Mouse (Mus musculus): Measurements from ENCODE around the gene Syne1.

The Syne1 gene

DNA sequence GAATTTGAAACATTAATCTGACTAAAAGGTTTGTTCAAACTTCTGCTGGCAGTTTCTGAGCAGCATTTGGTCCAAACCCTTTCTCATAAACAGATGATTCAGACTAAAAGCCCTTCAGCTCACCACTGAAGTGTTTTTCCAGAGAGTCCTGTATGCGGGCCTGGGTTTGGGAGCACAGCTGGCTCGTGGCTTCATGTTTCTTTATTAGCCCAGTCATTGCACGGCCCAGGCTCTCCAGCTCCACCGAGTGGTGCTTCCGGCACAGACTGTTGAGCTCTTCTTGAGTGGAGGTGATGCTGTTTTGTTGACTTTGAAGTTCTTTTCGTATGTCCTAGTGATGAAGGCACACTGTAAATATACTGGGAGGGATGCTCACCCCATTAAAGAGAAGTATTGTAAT is 245.7 kb downstream of the Syne1 start:
- no peak for DNase-seq (ENCODE audit: low spot score in 2 of 2)

GRCm38 (mm10) chr10:5295291-5295891 is 255.9 kb downstream of the Syne1 start:
- no peak for DNase-seq (ENCODE audit: low spot score in 2 of 2)

DNA sequence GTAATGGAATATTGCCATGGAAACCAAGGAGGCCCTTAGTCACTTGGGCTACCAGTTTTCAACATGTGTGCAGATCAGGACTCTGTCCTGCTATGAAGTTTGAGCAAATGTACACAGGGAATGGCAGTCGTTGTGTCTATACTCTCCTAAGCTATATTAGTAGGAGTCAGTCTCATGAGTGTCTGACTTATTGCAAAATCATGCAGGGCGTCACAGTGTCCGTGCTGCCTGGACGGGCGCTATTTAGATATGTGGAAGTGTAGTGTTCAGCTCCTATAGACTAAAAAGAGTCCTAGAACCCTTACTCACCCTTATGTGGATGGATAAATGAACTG is 261.7 kb downstream of the Syne1 start:
- no peak for DNase-seq (ENCODE audit: low spot score in 2 of 2)

DNA sequence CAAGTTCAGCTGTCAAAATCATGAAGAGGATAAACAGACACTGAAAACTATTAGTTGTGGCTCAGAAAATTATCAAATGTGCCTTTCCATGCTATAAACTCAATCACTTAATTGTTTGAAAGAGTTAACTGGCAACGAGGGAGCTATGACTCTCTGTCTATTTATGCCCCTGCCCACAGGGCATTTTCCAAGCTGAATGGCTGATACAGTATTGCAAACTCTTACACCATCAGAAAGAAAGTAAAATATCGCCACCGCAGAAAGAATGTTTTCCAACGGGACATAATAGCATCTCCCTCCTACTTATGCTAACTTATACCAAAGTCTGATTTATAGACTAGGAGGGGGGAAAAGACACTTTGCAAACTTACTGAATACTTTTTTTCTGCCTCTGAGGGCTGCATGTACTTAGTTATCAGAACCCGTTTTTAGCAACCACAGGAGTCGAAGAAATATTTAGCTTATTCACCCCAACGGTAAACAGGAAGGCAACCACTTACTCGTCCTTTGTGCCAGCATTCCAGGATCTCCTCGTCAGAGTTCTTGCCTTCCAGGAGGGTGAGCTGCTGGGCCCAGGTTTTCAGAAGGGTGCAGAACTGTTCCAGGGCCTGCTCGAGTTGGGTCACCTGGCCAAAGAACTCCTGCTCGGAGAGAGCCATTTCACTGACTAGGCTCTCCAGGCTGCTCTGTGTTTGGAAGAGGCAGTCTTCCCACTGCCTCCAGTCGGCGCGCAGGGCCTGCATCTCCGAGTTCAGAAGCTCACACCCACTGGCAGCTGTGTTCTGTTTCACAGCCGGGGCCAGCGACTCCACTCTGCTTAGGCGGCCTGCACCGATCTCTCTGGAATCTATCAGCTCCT is 262.3 kb downstream of the Syne1 start:
- DNase-seq (ENCODE audit: low spot score in 2 of 2): peak; percentile 71 to 74

GRCm38 (mm10) chr10:5288262-5288661 is 263.0 kb downstream of the Syne1 start:
- no peak for DNase-seq (ENCODE audit: low spot score in 2 of 2)

DNA sequence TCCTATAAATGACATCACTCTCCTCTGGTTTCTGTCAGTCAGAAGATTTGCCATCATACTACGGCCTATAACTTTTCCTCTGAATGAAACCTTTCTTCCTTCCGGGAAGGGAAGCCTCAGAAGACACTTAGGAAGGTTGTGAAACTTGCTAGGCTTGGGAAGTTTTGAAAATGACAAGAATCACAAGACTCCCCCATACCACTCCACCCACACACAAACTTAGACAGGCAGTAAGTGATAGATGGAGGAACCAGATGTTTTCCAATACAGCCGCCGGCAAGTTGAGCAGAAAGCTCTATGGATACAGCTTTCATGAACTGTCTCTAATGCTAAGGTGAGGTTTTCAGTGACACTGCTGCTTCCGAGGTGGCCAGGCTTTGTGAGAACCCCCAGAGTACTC is 275.5 kb downstream of the Syne1 start:
- DNase-seq (ENCODE audit: low spot score in 2 of 2): no peak

- no peak for DNase-seq (ENCODE audit: low spot score in 2 of 2)
Measured at GRCm38 (mm10) chr10:5270641-5271040, 280.6 kb downstream of the Syne1 start.

DNA sequence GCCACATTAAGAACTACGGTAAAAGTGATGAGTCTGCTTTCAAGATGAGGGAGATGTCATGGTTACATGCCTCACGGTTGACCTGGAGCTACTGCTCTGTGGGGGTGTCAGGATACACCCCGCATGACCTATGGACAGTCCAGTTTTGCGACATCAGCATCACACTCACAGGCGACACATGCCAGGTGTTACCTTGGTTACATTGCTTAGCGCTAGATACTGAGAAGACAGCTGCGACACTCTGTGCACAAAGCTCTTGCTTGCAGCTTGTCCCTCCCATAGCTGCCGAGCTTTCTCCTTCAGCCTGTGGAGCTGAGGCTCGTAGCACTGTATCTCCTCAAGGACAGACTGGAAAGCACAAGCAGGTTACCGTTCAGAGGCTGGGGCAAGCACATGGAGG is 286.9 kb downstream of the Syne1 start:
- no peak for DNase-seq (ENCODE audit: low spot score in 2 of 2)

- no peak for DNase-seq (ENCODE audit: low spot score in 2 of 2)
Measured at GRCm38 (mm10) chr10:5262636-5263035, 288.6 kb downstream of the Syne1 start.

DNA sequence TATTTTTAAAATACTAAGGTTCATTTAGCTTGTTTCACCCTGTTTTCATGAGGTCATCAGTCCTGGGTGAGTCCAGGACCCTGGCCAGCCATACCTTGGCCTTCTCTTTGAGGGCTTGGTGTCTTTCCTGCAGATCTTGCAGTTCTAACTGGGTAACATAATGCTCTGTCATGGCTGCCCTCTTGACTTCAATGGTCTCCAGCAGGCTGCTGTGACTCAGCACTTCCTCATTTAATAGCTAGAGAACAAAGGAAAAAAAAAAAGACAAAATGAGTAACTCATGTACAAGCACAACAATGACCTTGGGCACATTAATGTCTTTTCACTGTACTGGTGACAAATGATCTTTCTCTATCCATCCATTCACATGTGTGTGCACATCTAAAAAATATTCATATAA is 294.6 kb downstream of the Syne1 start:
- DNase-seq (ENCODE audit: low spot score in 2 of 2): no peak

- no peak for DNase-seq (ENCODE audit: low spot score in 2 of 2)
Measured at GRCm38 (mm10) chr10:5253752-5254151, 297.5 kb downstream of the Syne1 start.

GRCm38 (mm10) chr10:5250702-5251101 is 300.6 kb downstream of the Syne1 start:
- DNase-seq (ENCODE audit: low spot score in 2 of 2): no peak

- no peak for DNase-seq (ENCODE audit: low spot score in 2 of 2)
Measured at GRCm38 (mm10) chr10:5239680-5240079, 311.6 kb downstream of the Syne1 start.

DNA sequence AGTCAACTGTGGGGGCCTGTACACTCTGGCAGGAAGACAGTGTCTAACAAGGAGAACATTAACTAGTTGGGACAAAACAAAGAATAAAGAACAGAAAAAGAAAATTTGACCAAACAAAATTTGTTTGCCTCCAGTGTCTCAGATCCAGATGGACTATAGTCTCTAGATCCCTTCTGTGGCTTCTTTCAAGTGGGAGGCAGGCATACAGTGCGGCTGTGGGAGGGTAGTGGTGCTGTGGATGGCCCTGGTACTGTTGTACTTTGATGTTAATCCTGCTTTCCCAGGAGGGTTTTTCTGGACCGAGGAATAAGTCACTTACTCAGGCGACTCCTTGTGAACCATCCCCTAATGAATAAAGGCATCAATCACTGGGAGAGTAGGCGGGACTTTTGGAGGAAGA is 314.4 kb downstream of the Syne1 start:
- DNase-seq (ENCODE audit: low spot score in 2 of 2): no peak

DNA sequence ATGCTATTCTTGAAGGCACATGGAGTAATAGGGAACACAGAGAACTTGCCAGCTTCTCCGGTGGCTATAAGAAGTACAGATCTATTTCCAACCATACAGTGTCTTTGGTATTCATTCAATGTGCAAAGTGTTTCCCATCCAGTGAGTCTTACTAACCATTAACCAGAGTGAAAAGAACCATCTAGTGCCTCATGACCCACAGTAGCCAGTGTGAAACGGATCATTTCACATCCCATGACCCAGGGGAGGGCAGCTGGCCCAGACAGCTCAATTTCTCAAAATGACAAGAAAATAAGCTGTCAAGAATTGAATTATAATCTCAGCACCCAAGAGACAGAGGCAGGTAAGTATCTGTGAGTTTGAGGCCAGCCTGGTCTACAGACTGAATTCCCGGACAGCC is 315.1 kb downstream of the Syne1 start:
- no peak for DNase-seq (ENCODE audit: low spot score in 2 of 2)

GRCm38 (mm10) chr10:5234721-5235501 is 316.4 kb downstream of the Syne1 start:
- DNase-seq (ENCODE audit: low spot score in 2 of 2): no peak

- no peak for DNase-seq (ENCODE audit: low spot score in 2 of 2)
Measured at GRCm38 (mm10) chr10:5229129-5229528, 322.2 kb downstream of the Syne1 start.

DNA sequence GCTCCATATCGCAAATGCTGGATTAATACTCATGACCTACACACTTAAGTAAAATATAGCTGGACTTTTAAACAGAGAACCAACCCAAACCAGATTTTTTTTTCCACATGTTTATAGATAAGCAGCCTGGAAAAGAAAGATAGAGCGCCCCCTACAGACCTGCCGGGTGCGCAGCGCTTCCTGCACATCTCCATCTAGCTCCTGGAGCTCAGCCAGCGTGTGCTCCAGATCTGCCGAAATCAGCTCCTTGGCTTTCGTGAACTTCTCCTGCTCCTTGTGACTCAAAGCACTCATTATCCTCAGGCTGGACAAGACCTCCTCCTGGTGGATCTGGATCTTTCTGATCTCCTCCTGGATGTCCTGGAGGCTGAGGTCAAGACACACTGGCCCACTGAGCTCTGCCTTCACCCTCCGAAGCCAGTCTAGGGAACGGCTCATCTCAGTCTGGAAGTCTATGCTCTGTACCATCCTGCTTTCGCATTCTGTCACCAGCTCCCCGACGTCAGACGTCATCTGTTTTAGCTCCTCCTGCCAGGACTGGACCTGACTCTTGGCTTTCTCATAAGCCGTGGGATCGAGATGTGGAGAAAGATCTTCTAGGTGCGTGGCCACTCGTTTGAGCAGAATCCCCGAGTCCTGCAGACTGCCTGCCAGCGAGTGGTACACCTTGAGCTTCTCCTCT is 323.7 kb downstream of the Syne1 start:
- no peak for DNase-seq (ENCODE audit: low spot score in 2 of 2)

DNA sequence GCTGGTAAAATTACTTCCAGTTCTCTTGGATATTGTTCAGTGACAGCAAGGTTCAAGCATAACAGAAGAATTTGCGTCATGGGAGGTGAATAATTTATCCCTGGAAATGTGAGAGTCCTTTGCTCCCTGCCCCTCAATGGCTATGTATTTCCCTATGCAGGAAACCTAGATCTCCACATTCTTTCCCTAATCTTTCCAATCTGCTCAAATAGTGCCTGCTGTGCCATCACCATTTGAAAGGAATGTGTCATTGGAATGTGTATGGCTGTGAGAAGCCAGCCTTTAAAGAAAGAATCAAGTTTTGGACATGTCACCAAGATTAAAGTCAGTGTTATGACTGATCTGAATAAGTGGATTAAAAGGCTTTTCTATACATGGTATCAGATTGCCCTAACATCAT is 335.3 kb downstream of the Syne1 start:
- DNase-seq (ENCODE audit: low spot score in 2 of 2): no peak

- no peak for DNase-seq (ENCODE audit: low spot score in 2 of 2)
Measured at GRCm38 (mm10) chr10:5207905-5208641, 343.2 kb downstream of the Syne1 start.

DNA sequence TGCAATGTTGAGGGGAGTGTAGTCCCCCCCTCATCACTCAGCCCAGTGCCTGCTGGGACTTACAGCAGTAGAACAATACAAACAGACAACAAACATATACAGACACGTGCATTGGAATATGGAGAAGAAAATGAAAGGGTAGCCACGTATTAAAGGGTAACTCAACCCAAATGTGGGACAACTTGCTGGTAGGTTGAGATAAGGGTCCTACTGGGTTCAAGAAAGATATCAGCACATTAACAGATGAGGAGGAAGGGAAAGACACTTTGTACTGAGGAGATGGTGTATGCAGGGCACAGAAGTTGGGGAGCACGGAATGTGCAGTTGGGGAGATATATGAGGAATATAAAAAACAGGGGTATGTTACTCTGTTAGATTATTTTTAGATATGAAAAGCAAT is 345.3 kb downstream of the Syne1 start:
- no peak for DNase-seq (ENCODE audit: low spot score in 2 of 2)

DNA sequence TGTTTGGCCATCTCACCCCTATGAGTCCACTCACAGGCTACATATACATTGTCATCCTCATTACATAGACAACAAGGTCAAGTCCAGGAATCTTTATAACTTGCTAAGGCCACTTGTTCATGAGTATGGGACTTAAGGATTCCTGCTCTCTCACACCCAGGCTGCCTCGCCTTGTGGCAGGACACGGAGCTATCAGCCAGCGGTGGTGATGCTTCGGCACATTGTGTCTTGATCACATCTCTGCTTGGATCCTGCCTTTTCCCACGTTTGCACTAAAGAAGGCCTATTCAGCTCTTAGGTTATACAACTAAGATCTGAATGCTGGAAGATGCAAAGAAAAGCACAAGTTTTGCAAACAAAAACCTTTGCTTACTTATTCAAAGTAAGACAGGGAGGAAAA is 345.7 kb downstream of the Syne1 start:
- no peak for DNase-seq (ENCODE audit: low spot score in 2 of 2)

Data from urinary bladder, postnatal 4 days (tissue).